Mouse (Mus musculus) bone marrow, adult 2 months (tissue): ENCODE measurements around the gene Gtpbp6. TPM values are rescaled to one million over a fixed set of nuclear protein-coding genes. Genes with fewer than 3 reads are reported as not detected.
A peak's percentile ranks its signal among the peaks of the same experiment; 100 is the strongest.
"Not testable (repeated sequence)": the region's sequence is repeated elsewhere in the genome, so short reads cannot be mapped to it uniquely, and the experiment has no call there.

Experiments used
- H3K27ac ChIP-seq: fragments of 200-500 bp; 2 replicates; pipeline ENCODE4 v1.5.1; 2012; ENCODE audit warnings: low read depth, mild to moderate bottlenecking, control low read depth, inconsistent platforms, low read length; ENCODE audit not compliant: control insufficient read depth, poor library complexity, insufficient read depth
- H3K4me1 ChIP-seq: fragments of 200-500 bp; 2 replicates; pipeline ENCODE4 v1.6.1; 2011; ENCODE audit warnings: low read length; ENCODE audit not compliant: control insufficient read depth, insufficient read depth
- H3K4me3 ChIP-seq: fragments of 200-500 bp; replicated peaks from 2 replicates; pipeline ENCODE3; 2011; ENCODE audit warnings: mild to moderate bottlenecking, low read depth, low read length, control low read depth; ENCODE audit not compliant: control insufficient read depth
- CTCF ChIP-seq: fragments of 200-500 bp; IDR thresholded peaks from 2 replicates; pipeline ENCODE4 v1.5.1; 2011; ENCODE audit warnings: low read length, control low read depth; ENCODE audit not compliant: control insufficient read depth, insufficient read depth
- POLR2A ChIP-seq: fragments of 200-500 bp; IDR thresholded peaks from 2 replicates; pipeline ENCODE4 v1.6.1; 2011; ENCODE audit warnings: low read depth, mild to moderate bottlenecking, control low read depth, low read length, borderline replicate concordance; ENCODE audit not compliant: control insufficient read depth
- WGBS: fragments of 180-500 bp; shearing (Covaris S2); methylation state at CpG from one replicate; pipeline ENCODE4 v1.1.7; 2018; 5-methylcytosine and 5-hydroxymethylcytosine counted together
- polyA plus RNA-seq: library from polyadenylated mRNA; stranded (reverse); fragments of >200 nt; gene quantifications from 2 replicates; pipeline ENCODE4 v1.2.4, GENCODE M21; 2011; ENCODE audit warnings: low replicate concordance; ENCODE audit not compliant: missing spikeins, insufficient read depth, insufficient read length

Gene Gtpbp6
- polyA plus RNA-seq, 1 experiment = 70.2 TPM

GRCm38 (mm10) chr5:110082961-110083360, 25.0 kb downstream of the Gtpbp6 start:
- no peaks in the 10 kb centered on the region for H3K4me1 ChIP-seq
- H3K27ac ChIP-seq = no peak overlapping the region
- TF ChIP-seq POLR2A (no peak), CTCF (no peak)
- no peak overlapping the region for H3K4me3 ChIP-seq
- WGBS = 81% methylated on average over 4 of the region's 4 CpGs

DNA sequence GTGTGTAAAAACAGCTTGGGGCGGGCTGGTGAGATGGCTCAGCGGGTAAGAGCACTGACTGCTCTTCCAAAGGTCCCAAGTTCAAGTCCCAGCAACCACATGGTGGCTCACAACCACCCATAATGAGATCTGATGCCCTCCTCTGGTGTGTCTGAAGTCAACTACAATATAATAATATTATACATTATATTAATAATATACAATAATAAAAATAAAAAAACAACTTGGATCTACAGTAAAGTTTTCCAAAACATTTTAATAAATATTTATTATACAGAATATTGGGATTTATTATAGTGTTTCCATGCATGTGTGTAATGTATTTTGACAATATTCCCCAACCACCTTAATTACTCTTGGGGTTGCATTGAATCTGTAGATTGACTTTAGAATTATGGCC, 35.6 kb downstream of the Gtpbp6 start, which contains the start of gene Gm17655:
Gm17655 (minus strand) TSS at position 101 of the 400 bp plus-strand sequence.
- not testable (repeated sequence) for H3K4me1 ChIP-seq, H3K4me3 ChIP-seq, H3K27ac ChIP-seq
- 85% methylated on average over 2 of the region's 2 CpGs for WGBS

DNA sequence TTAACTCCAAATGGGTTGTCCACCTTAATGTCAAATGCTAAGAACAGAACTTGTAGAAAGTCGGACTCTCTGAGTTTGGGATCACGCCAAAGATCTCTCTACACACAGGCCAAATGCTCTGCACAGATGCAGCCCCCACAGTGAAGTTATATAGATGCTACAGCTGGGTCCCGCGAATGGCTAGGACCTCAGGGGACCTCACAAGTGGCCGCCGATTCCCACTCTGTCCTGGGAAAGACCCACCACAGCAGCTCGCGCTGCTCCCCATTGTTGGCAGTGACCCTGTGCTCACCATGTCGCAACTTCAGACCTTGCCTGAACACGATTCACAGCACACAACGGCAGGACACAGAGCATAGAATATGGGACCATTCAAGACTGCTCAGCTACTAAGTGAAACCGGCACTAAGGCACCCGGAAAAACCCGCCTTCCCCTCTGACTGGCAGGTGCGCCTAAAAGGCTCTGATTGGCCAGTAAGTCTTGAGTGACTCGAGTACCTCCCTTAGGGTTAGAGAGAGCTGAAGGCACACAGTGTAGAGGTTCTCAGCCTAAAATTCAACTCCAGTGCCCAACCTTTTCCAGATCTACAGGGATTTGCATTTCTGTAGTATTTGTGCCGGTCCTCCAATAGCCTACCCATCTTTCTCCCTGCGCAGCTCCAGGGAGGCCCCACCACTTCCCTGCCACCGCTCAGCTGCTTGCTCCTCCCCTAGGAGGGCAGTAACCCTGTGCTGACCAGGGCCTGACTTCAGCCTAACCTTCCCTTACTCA, 50.2 kb downstream of the Gtpbp6 start:
- 2% methylated on average over 19 of the region's 19 CpGs for WGBS
- Histone ChIP-seq H3K4me3 (peak overlapping the region; percentile 78), H3K27ac (peak overlapping the region; percentile 46; the same call in 1 of the 2 replicates), H3K4me1 (no peaks in the 10 kb centered on the region)
- TF ChIP-seq CTCF (no peak), POLR2A (no peak)

Other genes with a start within 250 kb of the Gtpbp6 start
- gene Gm15446, start 184.8 kb downstream of the Gtpbp6 start, polyA plus RNA-seq = 1.2 TPM in 2 replicates
- 6.3 and 11.5 TPM in 2 replicates for gene Zfp932, start 111.7 kb downstream of the Gtpbp6 start, polyA plus RNA-seq
- gene Gm17655, start 35.7 kb downstream of the Gtpbp6 start, polyA plus RNA-seq = 0.54 TPM in 1 of 2 replicates, not detected in the other
- 0.45 TPM in 1 of 2 replicates, not detected in the other for gene Gm35315, start 13.8 kb downstream of the Gtpbp6 start, polyA plus RNA-seq
- not detected in 2 replicates for gene Plcxd1, start 8.2 kb downstream of the Gtpbp6 start, polyA plus RNA-seq
- 1.5 and 3.3 TPM in 2 replicates for gene Zfp605, start 1.9 kb upstream of the Gtpbp6 start, polyA plus RNA-seq
- 26.9 and 42.5 TPM in 2 replicates for gene Chfr, start 27.6 kb upstream of the Gtpbp6 start, polyA plus RNA-seq
- 4.9 and 11.2 TPM in 2 replicates for gene Golga3, start 68.5 kb upstream of the Gtpbp6 start, polyA plus RNA-seq
- gene Ankle2, start 122.8 kb upstream of the Gtpbp6 start, polyA plus RNA-seq = 10.0 and 21.0 TPM in 2 replicates
- 12.9 and 24.3 TPM in 2 replicates for gene Pgam5, start 161.7 kb upstream of the Gtpbp6 start, polyA plus RNA-seq
- 7.9 and 33.1 TPM in 2 replicates for gene Pxmp2, start 178.0 kb upstream of the Gtpbp6 start, polyA plus RNA-seq
- 39.8 and 57.3 TPM in 2 replicates for gene Pole, start 178.1 kb upstream of the Gtpbp6 start, polyA plus RNA-seq
- gene P2rx2, start 235.0 kb upstream of the Gtpbp6 start, polyA plus RNA-seq = 1.0 and 1.3 TPM in 2 replicates
- gene Lrcol1, start 236.5 kb upstream of the Gtpbp6 start, polyA plus RNA-seq = not detected in 2 replicates